Mouse (Mus musculus): Measurements from ENCODE around the gene Gm3239.
"Not testable (repeated sequence)": the region's sequence is repeated elsewhere in the genome, so short reads cannot be mapped to it uniquely, and the experiment has no call there.

Gm3239 gene

DNA sequence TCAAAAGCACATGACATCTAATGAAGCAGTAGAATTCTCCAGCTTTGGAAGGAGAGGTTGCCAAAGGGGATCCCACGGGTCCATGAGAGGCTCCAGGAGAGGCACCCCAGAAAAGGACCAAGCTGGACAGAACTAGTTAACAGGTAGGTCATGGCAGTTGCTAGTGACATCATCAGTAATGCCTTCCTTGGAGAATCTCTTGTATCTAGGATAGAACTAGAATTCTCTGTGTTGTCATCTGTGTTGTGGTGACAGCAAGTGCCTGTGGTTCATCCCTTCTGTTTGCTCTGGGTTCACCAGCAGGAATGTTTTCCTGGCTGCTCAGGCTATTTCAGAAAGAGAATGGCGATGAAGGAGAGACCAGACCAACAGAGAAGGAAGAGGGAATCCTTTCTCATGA lies at the start of gene Gm3239:
Gene Gm3239 (plus strand): TSS at position 301 of the 400 bp plus-strand sequence.
- DNase-seq, result not testable (repeated sequence)

GRCm38 (mm10) chr14:4632052-4632451 lies 31.9 kb upstream of the Gm3239 start, which contains the start of gene Gm8159:
Gene Gm8159 (plus strand): TSS chr14:4632352.
- DNase-seq, result not testable (repeated sequence)

DNA sequence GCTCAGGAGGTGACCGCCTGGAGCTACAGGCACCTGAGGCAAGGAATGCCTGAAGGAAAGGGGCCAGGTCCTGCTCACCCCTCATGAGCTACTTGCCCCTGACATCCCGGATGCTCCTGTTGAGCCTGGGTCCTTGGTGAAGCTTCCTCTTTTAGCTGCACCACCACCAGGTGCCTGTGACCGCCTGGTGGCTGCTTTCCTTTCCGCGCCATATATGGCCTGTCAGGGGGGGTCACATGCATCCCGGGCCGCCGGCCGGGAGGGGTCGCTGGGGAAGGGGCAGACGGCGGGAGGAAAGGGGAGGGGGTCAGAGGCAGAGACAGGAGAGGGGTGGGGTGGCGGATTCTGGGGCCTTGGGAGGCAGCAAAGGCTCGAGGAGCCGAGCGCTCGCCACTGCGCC lies 14.7 kb upstream of the Gm3239 start:
- not testable (repeated sequence) for DNase-seq

DNA sequence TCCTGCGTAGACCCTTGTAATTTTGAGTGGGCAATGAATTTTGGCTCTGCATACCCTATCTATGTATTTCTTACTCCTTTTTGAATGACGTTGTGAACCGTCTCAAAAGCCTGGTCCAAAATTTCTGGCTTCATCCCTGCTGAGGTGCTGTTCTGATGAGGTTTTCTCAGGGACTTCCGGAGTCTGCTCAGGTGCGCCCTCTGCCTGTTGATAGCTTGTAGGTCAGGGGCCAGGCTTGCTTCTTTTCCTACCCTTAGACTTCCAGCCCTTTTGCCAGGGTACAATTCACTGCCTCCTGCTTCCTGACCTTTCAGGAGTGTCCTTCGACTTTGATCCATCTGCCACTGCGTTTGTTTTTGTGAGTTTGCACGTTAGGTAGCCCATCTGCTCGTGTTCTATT lies 13.7 kb upstream of the Gm3239 start:
- not testable (repeated sequence) for DNase-seq

GRCm38 (mm10) chr14:4708938-4709337 lies 44.9 kb downstream of the Gm3239 start, which contains the start of gene Gm7876:
Gene Gm7876 (plus strand): TSS chr14:4709238.
- DNase-seq, result not testable (repeated sequence)

Measured in liver (tissue).